Mouse (Mus musculus) lung, postnatal 4 days (tissue): ENCODE data around the gene Zdhhc9.
"Not testable (repeated sequence)": the region's sequence is repeated elsewhere in the genome, so short reads cannot be mapped to it uniquely, and the experiment has no call there.

ENCODE experiments used
- DNase-seq, 2 experiments: peaks; one replicate each; pipeline ENCODE4 v3.0.0; 2021

The Zdhhc9 gene

GRCm38 (mm10) chrX:48208519-48209185 lies at the start of gene Zdhhc9:
Zdhhc9 (minus strand) TSS chrX:48208878.
- peak; percentile 90 for DNase-seq

DNA sequence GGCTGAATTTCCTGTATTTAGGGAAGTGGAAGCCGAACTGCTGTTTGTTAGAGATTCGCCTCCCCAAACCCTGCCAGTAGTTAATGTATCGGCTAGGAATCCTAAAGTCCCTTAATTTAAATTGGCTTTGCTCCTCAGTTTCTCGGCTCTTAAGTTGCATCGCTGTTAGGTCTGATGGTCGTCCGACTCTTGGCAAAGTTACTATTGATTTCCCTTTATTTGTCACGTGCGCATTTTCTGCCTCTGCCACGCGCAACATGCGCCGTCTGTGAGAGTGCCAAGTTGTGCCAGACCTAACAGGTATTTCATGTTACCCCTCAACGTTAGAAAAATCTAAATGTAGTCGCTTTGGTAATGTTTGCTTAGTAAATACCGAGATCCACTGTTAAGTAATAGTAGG lies 48.3 kb upstream of the Zdhhc9 start:
- peak in 1 of 2 experiments; percentile 11 for DNase-seq

GRCm38 (mm10) chrX:48256468-48257007 lies 47.9 kb upstream of the Zdhhc9 start, which contains the start of gene Utp14a:
Utp14a (plus strand) TSS chrX:48256862.
- DNase-seq: peak; percentile 96

DNA sequence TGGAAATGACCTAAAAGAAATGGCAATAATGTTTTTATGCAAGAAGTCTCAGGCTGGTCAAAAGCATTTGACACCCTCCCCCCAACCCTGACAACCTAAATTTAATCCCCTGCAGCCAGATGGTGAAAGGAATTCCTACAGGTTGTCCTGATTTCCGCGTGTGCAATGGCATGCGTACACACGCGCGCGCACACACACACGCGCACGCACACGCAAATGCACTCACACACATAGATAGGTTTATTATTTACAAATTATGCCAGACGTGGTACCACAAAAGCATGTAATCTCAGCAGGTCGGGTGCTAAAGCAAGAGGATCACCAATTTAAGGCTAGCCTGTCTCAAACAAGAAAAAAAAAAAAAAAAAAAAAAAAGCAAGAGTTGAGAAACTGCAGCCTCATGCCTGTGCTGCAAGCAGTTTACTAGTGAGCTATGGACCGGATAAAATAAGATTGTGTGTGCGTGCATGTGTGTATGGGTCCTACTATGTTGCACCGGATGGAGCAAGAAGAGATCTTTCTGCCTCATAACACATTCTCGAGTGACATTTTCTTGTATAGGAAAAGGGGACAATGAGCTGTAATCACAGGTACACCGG lies 47.3 kb upstream of the Zdhhc9 start:
- peak; percentile 12 to 24 for DNase-seq

GRCm38 (mm10) chrX:48234417-48234816 lies 25.7 kb upstream of the Zdhhc9 start:
- peak; percentile 53 to 61 for DNase-seq

DNA sequence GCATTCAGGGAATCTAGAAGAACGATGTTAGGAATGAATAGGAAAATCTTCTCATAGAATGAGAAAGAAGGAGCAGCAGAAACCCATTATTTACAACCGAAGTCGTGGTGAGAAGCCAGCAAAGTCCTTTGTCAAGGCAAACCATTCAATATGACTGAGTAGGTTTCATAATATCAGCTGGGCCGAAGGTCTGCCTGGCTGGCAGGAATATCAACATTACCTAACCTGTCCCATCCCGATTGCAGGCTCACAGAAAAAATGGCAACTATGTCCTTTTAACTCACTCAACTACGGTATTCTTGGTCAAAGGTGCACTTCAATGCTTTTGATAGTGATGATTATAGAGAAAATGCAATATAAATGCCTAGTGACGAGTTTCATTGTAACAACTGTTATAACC lies 17.5 kb upstream of the Zdhhc9 start:
- DNase-seq: no peak

DNA sequence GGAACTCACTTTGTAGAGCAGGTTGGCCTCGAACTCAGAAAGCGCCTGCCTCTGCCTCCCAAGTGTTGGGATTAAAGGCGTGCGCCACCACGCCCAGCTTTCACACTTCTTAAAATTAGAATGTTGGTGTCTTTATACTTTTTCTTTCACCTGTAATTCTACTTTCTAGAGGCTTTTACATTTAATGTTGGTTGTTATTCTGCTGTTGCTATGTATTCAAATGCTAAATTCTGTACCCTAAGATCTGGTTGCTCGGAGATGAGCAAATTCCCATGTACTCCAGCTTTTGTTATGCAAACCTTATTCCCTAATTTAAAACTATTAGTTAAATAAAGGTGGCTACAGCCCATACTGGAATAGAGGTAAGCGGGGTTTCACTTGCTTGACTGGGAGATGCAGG lies 14.0 kb upstream of the Zdhhc9 start:
- DNase-seq: no peak

- no peak for DNase-seq
These were observed 10.8 kb upstream of the Zdhhc9 start for GRCm38 (mm10) chrX:48219468-48219867.

DNA sequence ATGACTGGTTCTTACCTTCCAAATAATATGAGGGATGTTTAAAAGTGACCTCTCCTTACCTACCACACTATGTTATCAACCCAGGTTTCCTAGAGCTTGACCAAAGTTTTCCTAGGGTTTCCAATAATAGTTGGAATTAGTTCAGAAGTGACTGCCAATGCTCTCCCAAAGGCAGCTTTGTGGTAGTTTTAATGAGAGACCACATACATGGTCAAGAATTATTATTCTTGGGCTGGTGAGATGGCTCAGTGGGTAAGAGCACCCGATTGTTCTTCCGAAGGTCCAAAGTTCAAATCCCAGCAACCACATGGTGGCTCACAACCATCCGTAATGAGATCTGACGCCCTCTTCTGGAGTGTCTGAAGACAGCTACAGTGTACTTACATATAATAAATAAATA lies 1.1 kb upstream of the Zdhhc9 start:
- not testable (repeated sequence) for DNase-seq

DNA sequence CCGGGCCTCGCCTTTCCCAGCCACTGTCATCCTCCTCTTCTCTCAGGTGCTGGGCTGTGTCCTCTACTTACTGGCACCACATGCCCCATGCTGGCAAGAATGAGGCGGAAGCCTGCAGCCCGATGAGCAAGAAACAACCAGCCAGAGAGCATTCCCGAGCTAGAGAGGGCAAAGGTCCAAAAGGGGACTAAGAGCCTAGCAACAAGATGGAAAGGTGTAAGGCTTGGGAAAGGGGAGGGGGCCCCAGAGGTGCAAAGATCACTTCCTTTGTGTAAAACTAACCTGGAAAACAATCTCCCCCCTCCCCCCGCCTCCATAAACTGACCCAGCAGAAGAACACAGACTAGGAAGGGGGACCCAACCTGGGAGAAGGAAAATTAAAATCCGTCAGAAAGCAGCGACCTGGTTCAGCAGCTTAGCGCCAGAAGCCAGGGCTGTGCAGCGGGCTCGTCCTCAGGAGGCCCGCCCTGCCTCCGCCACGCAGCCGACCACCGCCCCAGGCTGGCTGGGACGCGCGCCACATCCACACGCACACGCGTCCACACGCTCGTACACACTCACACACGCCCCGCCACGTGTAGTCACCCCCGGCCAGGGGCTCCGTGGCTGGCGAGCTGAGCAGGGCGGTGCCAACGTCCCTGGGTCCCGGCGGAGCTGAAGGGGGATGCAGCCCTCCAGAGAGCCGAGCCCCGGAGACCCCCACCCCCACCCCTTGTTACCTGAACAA lies 754 bp downstream of the Zdhhc9 start:
- DNase-seq: peak; percentile 37 to 49

GRCm38 (mm10) chrX:48204469-48204868 lies 4.2 kb downstream of the Zdhhc9 start:
- DNase-seq: no peak

DNA sequence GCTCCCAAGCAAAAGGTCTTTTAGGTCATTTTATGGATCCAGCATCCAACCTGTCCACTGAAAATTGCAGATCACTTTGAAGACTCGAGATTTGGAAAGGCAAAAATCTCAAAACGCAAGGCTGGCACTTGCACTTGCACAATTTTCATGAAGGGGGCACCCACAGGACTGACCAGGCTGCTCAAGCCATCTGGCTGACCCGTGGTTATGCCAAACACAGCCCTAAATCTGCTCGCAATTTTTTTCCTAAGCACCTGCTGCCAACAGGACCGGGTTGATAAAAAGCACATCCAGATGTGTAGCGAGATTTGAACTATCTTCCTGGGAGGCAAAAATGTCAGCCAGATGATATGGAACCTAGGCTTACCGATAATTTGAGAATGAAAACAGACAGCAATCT lies 4.9 kb downstream of the Zdhhc9 start:
- DNase-seq: no peak

GRCm38 (mm10) chrX:48202995-48203394 lies 5.7 kb downstream of the Zdhhc9 start:
- no peak for DNase-seq

DNA sequence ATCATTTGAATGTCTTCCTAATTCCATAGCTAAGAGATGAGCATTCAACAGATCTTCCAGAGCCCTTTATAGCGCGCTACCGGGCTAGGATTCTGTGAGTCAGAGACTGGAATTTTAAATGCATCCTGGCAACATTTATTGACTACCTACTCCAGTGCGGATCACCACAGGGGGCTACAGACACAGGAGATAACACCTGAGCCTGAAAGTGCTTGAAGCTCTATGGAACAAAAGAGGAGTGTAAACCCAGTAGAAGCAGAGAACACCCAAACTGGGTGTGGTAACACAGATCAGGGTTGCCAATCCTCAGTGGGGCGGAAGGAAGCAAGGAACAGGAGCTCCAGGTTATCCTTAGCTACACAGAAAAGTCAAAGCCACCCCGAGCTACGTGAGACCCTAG lies 6.2 kb downstream of the Zdhhc9 start:
- no peak for DNase-seq

GRCm38 (mm10) chrX:48201973-48202372 lies 6.7 kb downstream of the Zdhhc9 start:
- DNase-seq: no peak

- no peak for DNase-seq
These were observed 8.0 kb downstream of the Zdhhc9 start for GRCm38 (mm10) chrX:48200699-48201098.

- no peak for DNase-seq
These were observed 9.7 kb downstream of the Zdhhc9 start for GRCm38 (mm10) chrX:48199026-48199425.

GRCm38 (mm10) chrX:48197856-48198255 lies 10.8 kb downstream of the Zdhhc9 start:
- no peak for DNase-seq

- peak in 1 of 2 experiments; percentile 21 for DNase-seq
These were observed 15.2 kb downstream of the Zdhhc9 start for GRCm38 (mm10) chrX:48193235-48194152.

GRCm38 (mm10) chrX:48191261-48191660 lies 17.4 kb downstream of the Zdhhc9 start:
- no peak for DNase-seq

- DNase-seq: no peak
These were observed 24.0 kb downstream of the Zdhhc9 start for GRCm38 (mm10) chrX:48184703-48185102.

- DNase-seq: no peak
These were observed 26.8 kb downstream of the Zdhhc9 start for GRCm38 (mm10) chrX:48181844-48182243.

- no peak for DNase-seq
These were observed 38.3 kb downstream of the Zdhhc9 start for GRCm38 (mm10) chrX:48170368-48170767.
